Mouse (Mus musculus) gastrocnemius, postnatal 4 days (tissue): ENCODE results near the gene 4930524B15Rik. TPM values are rescaled to one million over a fixed set of nuclear protein-coding genes. Genes with fewer than 3 reads are reported as not detected.
"Not testable (repeated sequence)": the region's sequence is repeated elsewhere in the genome, so short reads cannot be mapped to it uniquely, and the experiment has no call there.

Experiments
- DNase-seq, 2 experiments: peaks; one replicate each; pipeline ENCODE4 v3.0.0; 2021 to 2022; ENCODE audit warnings: low spot score in 2 of 2, mixed read lengths in 2 of 2
- total RNA-seq, 2 experiments: library from RNA; stranded (reverse); gene quantifications; 2 replicates each; pipeline ENCODE4 v1.2.3; 2021

The 4930524B15Rik gene
- total RNA-seq, 2 experiments from 2014 or later: not detected

DNA sequence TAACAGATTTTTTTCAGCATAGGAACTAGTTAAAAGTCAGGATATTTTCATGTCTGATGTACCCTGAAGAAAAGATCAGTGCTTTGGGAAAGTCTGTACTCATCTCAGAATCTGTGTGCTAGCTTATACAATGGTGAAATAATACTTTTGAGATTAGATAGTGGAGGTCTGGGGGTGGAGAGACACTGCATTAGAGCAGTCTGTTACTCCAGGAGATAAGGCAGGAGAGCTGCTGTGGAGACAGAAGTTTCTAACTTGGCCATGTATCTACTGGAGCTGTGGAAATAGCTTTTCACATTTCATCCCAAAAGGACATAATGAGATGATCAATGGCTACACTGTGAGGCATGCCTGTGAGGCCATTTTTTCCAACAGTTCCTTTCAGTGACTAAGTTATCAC is 17.9 kb downstream of the 4930524B15Rik start:
- no peak for DNase-seq

- no peak for DNase-seq
Observed at GRCm38 (mm10) chr11:31984786-31985185, 19.4 kb downstream of the 4930524B15Rik start.

DNA sequence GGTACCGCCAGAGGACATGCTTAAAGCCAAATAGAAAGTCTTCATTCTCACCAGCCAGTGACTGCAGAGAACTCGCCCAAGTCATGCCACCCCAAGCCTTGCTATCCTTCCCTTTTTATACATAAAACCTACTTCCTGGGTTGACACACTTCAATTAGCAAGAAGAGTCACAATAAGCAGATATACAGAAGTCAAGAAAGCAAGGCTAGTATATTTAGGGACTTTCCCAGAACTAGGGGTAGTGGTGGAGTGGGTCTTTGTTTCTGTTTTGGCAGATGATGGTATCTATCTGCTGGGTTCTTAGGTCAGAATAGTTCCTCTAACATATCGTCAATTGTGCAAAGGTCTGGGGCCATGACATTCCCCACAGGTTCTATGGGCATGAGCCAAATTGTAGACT is 27.1 kb downstream of the 4930524B15Rik start:
- DNase-seq: no peak

DNA sequence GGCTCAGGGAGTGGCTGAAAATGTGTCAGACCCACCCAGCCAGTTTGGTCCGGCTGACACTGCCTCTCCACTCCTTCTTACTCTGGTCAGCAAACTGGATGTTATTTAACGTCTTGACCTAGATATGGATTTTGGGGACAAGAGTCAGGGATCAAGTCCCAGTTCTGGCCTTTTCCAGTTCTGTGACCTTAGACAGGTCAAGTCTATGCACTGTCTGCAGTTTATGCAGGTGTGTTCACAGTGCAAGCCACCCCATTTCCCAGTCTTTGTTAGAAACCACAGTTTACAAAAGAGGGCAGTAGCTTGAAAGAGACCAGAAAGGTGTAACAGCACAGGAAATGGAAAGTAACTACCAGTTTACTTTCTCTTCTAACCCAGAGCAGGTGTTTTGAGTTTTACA is 34.3 kb downstream of the 4930524B15Rik start:
- DNase-seq: no peak

GRCm38 (mm10) chr11:32000281-32000680 is 34.9 kb downstream of the 4930524B15Rik start, which contains the start of gene Nsg2:
Gene Nsg2 (plus strand): TSS chr11:32000463.
- DNase-seq: peak; percentile 37 to 75

DNA sequence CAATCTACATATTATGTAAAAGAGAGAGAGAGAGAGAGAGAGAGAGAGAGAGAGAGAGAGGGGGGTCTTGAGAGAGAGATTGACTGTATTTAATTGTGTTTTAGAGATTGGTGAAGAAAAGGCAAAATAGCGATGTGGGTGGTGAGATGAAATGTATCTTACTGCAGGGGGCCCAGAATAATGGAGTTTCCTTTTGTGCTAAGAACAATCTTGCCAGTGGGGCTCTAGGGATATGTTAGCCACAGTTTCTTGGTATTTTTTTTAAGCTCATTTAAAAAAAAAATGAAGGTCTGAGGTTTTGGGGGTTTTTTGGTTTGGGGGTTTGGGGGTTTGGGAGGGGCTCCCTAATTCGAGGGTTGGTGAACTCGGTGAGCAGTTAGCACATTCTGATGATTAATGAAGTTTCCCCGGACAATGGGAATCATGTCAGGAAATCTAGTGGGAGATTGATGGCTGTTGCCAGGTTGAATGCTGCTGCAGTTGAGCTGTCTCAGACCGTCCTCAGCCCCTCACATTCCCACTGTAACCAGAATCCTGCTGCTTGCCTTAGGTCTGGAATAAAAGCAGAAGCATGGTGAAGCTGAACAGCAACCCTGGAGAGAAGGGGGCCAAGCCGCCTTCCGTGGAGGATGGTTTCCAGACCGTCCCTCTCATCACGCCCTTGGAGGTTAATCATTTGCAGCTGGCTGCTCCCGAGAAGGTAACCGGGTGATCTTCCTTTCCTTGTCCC is 36.0 kb downstream of the 4930524B15Rik start:
- no peak for DNase-seq

- DNase-seq: no peak
Observed at GRCm38 (mm10) chr11:32002670-32003072, 37.3 kb downstream of the 4930524B15Rik start.

DNA sequence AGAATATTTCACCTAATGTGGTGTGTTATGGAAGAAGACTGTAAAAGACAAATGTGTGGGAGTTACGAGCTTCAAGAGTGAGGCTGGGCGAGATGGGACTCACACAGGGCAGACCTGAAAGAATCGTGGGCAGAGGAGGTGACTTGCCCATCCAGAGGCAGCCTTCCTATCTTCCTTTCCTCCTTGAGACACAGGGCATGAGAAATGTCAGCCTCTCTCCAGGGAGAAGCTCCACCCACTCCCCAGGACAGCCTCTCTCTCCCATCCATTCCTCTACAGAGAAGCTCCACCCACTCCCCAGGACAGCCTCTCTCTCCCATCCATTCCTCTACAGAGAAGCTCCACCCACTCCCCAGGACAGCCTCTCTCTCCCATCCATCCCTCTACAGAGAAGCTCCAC is 42.7 kb downstream of the 4930524B15Rik start:
- not testable (repeated sequence) for DNase-seq

DNA sequence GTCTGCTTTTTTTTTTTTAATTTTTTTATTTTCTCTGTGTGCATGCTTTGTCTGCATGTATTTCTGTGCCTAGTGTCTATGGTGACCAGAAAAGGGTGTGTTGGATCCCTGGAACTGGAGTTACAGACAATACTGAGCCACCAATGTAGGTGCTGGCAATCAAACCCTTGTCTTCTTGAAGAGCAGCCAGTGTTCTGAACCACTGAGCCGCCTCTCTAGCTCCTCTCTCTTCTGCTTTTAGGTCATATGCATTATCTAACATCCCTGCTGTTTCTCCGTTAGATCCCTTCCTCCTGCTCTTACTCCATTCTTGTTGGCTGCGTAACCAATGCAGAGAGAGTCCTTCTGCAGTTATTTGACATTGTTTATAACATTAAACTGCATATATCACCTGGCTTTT is 43.5 kb downstream of the 4930524B15Rik start:
- DNase-seq: no peak

GRCm38 (mm10) chr11:32009961-32010662 is 44.7 kb downstream of the 4930524B15Rik start:
- no peak for DNase-seq

DNA sequence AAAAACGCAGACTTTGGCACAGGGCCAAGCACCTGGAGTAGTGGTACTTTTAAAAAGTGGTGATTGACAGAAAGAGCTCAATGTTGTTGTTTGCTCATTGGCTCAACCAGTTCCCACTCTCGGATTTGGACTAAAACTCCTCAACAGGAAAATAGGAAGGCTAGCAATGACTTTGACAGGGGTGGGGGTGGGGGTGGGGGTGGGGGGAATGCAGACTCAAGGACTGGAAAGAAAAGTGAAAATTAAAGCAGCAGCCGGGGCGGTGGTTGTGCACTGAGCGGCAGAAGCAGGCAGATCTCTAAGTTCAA is 45.2 kb downstream of the 4930524B15Rik start:
- DNase-seq: no peak

- DNase-seq: no peak
Observed at GRCm38 (mm10) chr11:32011867-32012603, 46.6 kb downstream of the 4930524B15Rik start.

DNA sequence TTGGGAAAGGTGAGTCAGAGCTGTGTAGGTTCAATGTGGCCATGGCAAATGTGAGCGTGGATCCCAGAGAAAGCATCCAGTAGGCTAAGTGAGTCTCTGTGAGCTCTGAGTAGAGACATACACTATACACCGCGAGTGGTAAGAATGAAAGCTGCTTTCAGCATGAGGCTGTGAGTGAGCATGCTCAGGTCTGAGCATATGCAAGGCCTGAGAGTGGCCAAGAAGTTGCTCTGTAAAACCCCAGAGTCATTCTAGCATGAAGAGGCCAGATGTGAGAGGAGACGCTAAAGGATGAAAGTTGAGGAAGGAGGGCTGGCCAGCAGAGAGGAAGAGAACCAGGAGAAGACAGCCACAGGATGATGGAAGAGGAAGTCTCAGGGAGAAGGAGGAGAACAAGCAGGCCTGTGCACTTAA is 47.6 kb downstream of the 4930524B15Rik start:
- DNase-seq: no peak

DNA sequence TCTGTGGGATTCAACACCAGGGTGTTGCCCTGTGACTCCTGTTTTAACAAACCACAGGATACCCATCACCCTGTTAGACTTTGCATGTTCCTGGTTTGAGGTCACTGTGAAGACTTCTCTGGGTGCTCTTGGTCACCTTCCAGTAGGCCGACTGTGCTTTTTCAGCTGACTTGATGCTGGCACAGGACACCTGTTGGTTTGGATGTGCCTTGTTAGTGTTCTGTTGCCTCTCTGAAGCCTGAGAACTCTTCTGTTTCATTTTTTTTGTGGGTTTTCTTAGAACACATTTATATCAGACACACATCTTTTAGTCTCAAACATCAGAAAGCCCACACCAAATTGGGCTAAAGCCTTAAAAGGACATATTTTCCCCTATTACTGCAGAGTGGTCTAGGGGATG is 48.2 kb downstream of the 4930524B15Rik start:
- no peak for DNase-seq

- no peak for DNase-seq
Observed at GRCm38 (mm10) chr11:32018201-32018600, 52.8 kb downstream of the 4930524B15Rik start.

- DNase-seq: peak in 1 of 2 experiments; percentile 22
Observed at GRCm38 (mm10) chr11:32020031-32020965, 54.9 kb downstream of the 4930524B15Rik start.

GRCm38 (mm10) chr11:32026634-32027033 is 61.2 kb downstream of the 4930524B15Rik start:
- DNase-seq: no peak

GRCm38 (mm10) chr11:32027474-32028342 is 62.3 kb downstream of the 4930524B15Rik start:
- no peak for DNase-seq

GRCm38 (mm10) chr11:32028605-32029004 is 63.2 kb downstream of the 4930524B15Rik start:
- no peak for DNase-seq
